Mouse (Mus musculus): Measurements from ENCODE around the gene Limk1. TPM values are rescaled to one million over a fixed set of nuclear protein-coding genes. Genes with fewer than 3 reads are reported as not detected.

Gene Limk1
- polyA plus RNA-seq, 1 experiment from 2014 or later: 7.1 TPM

- H3K9ac ChIP-seq (replicated peaks; ENCODE audit: low read depth, low read length): no peak overlapping the region
- 0 out of 2 replicates have a peak, but pooled peaks have one; percentile 16 for ATAC-seq (ENCODE audit: insufficient number of reproducible peaks, insufficient read depth, low FRiP score, low read depth)
- H3K27ac ChIP-seq (ENCODE audit: low read length): no peak overlapping the region
- no peak overlapping the region for H3K4me3 ChIP-seq (ENCODE audit: low read depth, low read length)
- H3K4me2 ChIP-seq (replicated peaks; ENCODE audit: low read depth, low read length): no peak overlapping the region
- no peaks in the 10 kb centered on the region for H3K27me3 ChIP-seq (ENCODE audit: control insufficient read depth, insufficient read depth, low read length)
- 51% methylated on average over 3 of the region's 3 CpGs for WGBS
- no peaks in the 10 kb centered on the region for H3K9me3 ChIP-seq (ENCODE audit: control insufficient read depth, low read depth, low read length)
- H3K36me3 ChIP-seq (ENCODE audit: control insufficient read depth, insufficient read depth, low read length): peaks cover 42% of the 10 kb centered on the region
- H3K4me1 ChIP-seq (ENCODE audit: control insufficient read depth, insufficient read depth, low read length): no peaks in the 10 kb centered on the region
Observed at GRCm38 (mm10) chr5:134617071-134617470, 71.3 kb downstream of the Limk1 start.

- no peak overlapping the region for H3K4me3 ChIP-seq (ENCODE audit: low read depth, low read length)
- no peak overlapping the region for H3K27ac ChIP-seq (ENCODE audit: low read length)
- no peaks in the 10 kb centered on the region for H3K9me3 ChIP-seq (ENCODE audit: control insufficient read depth, low read depth, low read length)
- H3K4me1 ChIP-seq (ENCODE audit: control insufficient read depth, insufficient read depth, low read length): no peaks in the 10 kb centered on the region
- H3K4me2 ChIP-seq (replicated peaks; ENCODE audit: low read depth, low read length): no peak overlapping the region
- peaks cover 31% of the 10 kb centered on the region for H3K36me3 ChIP-seq (ENCODE audit: control insufficient read depth, insufficient read depth, low read length)
- 73% methylated on average over 4 of the region's 4 CpGs for WGBS
- no peak overlapping the region for H3K9ac ChIP-seq (replicated peaks; ENCODE audit: low read depth, low read length)
- ATAC-seq (ENCODE audit: insufficient number of reproducible peaks, insufficient read depth, low FRiP score, low read depth): no peak
- no peaks in the 10 kb centered on the region for H3K27me3 ChIP-seq (ENCODE audit: control insufficient read depth, insufficient read depth, low read length)
Observed at GRCm38 (mm10) chr5:134615780-134616179, 72.6 kb downstream of the Limk1 start.

GRCm38 (mm10) chr5:134615380-134615779 is 73.0 kb downstream of the Limk1 start:
- Histone ChIP-seq H3K4me1 (ENCODE audit: control insufficient read depth, insufficient read depth, low read length) (no peaks in the 10 kb centered on the region), H3K9ac (replicated peaks; ENCODE audit: low read depth, low read length) (no peak overlapping the region), H3K27ac (ENCODE audit: low read length) (no peak overlapping the region), H3K4me3 (ENCODE audit: low read depth, low read length) (no peak overlapping the region), H3K4me2 (replicated peaks; ENCODE audit: low read depth, low read length) (no peak overlapping the region), H3K36me3 (ENCODE audit: control insufficient read depth, insufficient read depth, low read length) (peaks cover 27% of the 10 kb centered on the region), H3K27me3 (ENCODE audit: control insufficient read depth, insufficient read depth, low read length) (no peaks in the 10 kb centered on the region), H3K9me3 (ENCODE audit: control insufficient read depth, low read depth, low read length) (no peaks in the 10 kb centered on the region)
- WGBS: 80% methylated on average over 8 of the region's 8 CpGs
- no peak for ATAC-seq (ENCODE audit: insufficient number of reproducible peaks, insufficient read depth, low FRiP score, low read depth)

- Histone ChIP-seq H3K9me3 (ENCODE audit: control insufficient read depth, low read depth, low read length) (no peaks in the 10 kb centered on the region), H3K4me2 (replicated peaks; ENCODE audit: low read depth, low read length) (no peak within 1 kb of the TSS), H3K9ac (replicated peaks; ENCODE audit: low read depth, low read length) (no peak within 1 kb of the TSS), H3K27me3 (ENCODE audit: control insufficient read depth, insufficient read depth, low read length) (no peaks in the 10 kb centered on the region), H3K27ac (ENCODE audit: low read length) (no peak within 1 kb of the TSS), H3K4me1 (ENCODE audit: control insufficient read depth, insufficient read depth, low read length) (no peaks in the 10 kb centered on the region), H3K4me3 (ENCODE audit: low read depth, low read length) (no peak within 1 kb of the TSS), H3K36me3 (ENCODE audit: control insufficient read depth, insufficient read depth, low read length) (peaks cover 21% of the 10 kb centered on the region)
- ATAC-seq (ENCODE audit: insufficient number of reproducible peaks, insufficient read depth, low FRiP score, low read depth): no peak
- 77% methylated on average over 7 of the region's 7 CpGs for WGBS
Observed at GRCm38 (mm10) chr5:134614802-134615201, 73.6 kb downstream of the Limk1 start, which contains the start of gene Lat2. Lat2 (minus strand) TSS chr5:134615025.

- H3K4me1 ChIP-seq (ENCODE audit: control insufficient read depth, insufficient read depth, low read length): no peaks in the 10 kb centered on the region
- WGBS: 84% methylated on average over 8 of the region's 8 CpGs
- no peak overlapping the region for H3K27ac ChIP-seq (ENCODE audit: low read length)
- no peak overlapping the region for H3K4me2 ChIP-seq (replicated peaks; ENCODE audit: low read depth, low read length)
- ATAC-seq (ENCODE audit: insufficient number of reproducible peaks, insufficient read depth, low FRiP score, low read depth): no peak
- no peak overlapping the region for H3K4me3 ChIP-seq (ENCODE audit: low read depth, low read length)
- no peak overlapping the region for H3K9ac ChIP-seq (replicated peaks; ENCODE audit: low read depth, low read length)
- H3K36me3 ChIP-seq (ENCODE audit: control insufficient read depth, insufficient read depth, low read length): peaks cover 16% of the 10 kb centered on the region
- no peaks in the 10 kb centered on the region for H3K9me3 ChIP-seq (ENCODE audit: control insufficient read depth, low read depth, low read length)
- H3K27me3 ChIP-seq (ENCODE audit: control insufficient read depth, insufficient read depth, low read length): no peaks in the 10 kb centered on the region
Observed at GRCm38 (mm10) chr5:134614296-134614695, 74.1 kb downstream of the Limk1 start.

GRCm38 (mm10) chr5:134613727-134614126 is 74.7 kb downstream of the Limk1 start:
- no peak for ATAC-seq (ENCODE audit: insufficient number of reproducible peaks, insufficient read depth, low FRiP score, low read depth)
- Histone ChIP-seq H3K27ac (ENCODE audit: low read length) (no peak overlapping the region), H3K4me3 (ENCODE audit: low read depth, low read length) (no peak overlapping the region), H3K9ac (replicated peaks; ENCODE audit: low read depth, low read length) (no peak overlapping the region), H3K36me3 (ENCODE audit: control insufficient read depth, insufficient read depth, low read length) (peaks cover 10% of the 10 kb centered on the region), H3K27me3 (ENCODE audit: control insufficient read depth, insufficient read depth, low read length) (no peaks in the 10 kb centered on the region), H3K4me1 (ENCODE audit: control insufficient read depth, insufficient read depth, low read length) (no peaks in the 10 kb centered on the region), H3K9me3 (ENCODE audit: control insufficient read depth, low read depth, low read length) (no peaks in the 10 kb centered on the region), H3K4me2 (replicated peaks; ENCODE audit: low read depth, low read length) (no peak overlapping the region)
- WGBS: 80% methylated on average over 9 of the region's 9 CpGs

GRCm38 (mm10) chr5:134611810-134612521 is 76.4 kb downstream of the Limk1 start:
- Histone ChIP-seq H3K27ac (ENCODE audit: low read length) (no peak overlapping the region), H3K9me3 (ENCODE audit: control insufficient read depth, low read depth, low read length) (no peaks in the 10 kb centered on the region), H3K27me3 (ENCODE audit: control insufficient read depth, insufficient read depth, low read length) (no peaks in the 10 kb centered on the region), H3K4me1 (ENCODE audit: control insufficient read depth, insufficient read depth, low read length) (0 out of 2 replicates have a peak, but pooled peaks cover 2% of the 10 kb centered on the region), H3K4me2 (replicated peaks; ENCODE audit: low read depth, low read length) (no peak overlapping the region), H3K4me3 (ENCODE audit: low read depth, low read length) (no peak overlapping the region), H3K9ac (replicated peaks; ENCODE audit: low read depth, low read length) (no peak overlapping the region), H3K36me3 (ENCODE audit: control insufficient read depth, insufficient read depth, low read length) (peaks cover 2% of the 10 kb centered on the region; the same call in 1 of the 2 replicates)
- 53% methylated on average over 8 of the region's 8 CpGs for WGBS
- no peak for ATAC-seq (ENCODE audit: insufficient number of reproducible peaks, insufficient read depth, low FRiP score, low read depth)

GRCm38 (mm10) chr5:134609916-134610643 is 78.3 kb downstream of the Limk1 start:
- no peak overlapping the region for H3K27ac ChIP-seq (ENCODE audit: low read length)
- H3K9me3 ChIP-seq (ENCODE audit: control insufficient read depth, low read depth, low read length): no peaks in the 10 kb centered on the region
- no peaks in the 10 kb centered on the region for H3K27me3 ChIP-seq (ENCODE audit: control insufficient read depth, insufficient read depth, low read length)
- H3K36me3 ChIP-seq (ENCODE audit: control insufficient read depth, insufficient read depth, low read length): no peaks in the 10 kb centered on the region
- H3K4me1 ChIP-seq (ENCODE audit: control insufficient read depth, insufficient read depth, low read length): 0 out of 2 replicates have a peak, but pooled peaks cover 2% of the 10 kb centered on the region
- no peak for ATAC-seq (ENCODE audit: insufficient number of reproducible peaks, insufficient read depth, low FRiP score, low read depth)
- no peak overlapping the region for H3K4me2 ChIP-seq (replicated peaks; ENCODE audit: low read depth, low read length)
- WGBS: 82% methylated on average over 12 of the region's 12 CpGs
- no peak overlapping the region for H3K9ac ChIP-seq (replicated peaks; ENCODE audit: low read depth, low read length)
- no peak overlapping the region for H3K4me3 ChIP-seq (ENCODE audit: low read depth, low read length)
